Mouse (Mus musculus) E14TG2a.4 (cell line): ENCODE measurements at regions not wholly inside any gene's neighbourhood (a gene's known extent, or its start where the extent isn't known, plus 50 kb on each side); places are given as distances from the start of the nearest gene placed in this dataset.

ENCODE experiments used
- CTCF ChIP-seq: conservative IDR thresholded peaks from 2 replicates; pipeline ENCODE4 v1.5.1; 2014; ENCODE audit warnings: low read length
- NANOG ChIP-seq: IDR thresholded peaks from 2 replicates; pipeline ENCODE4 v1.6.1; 2014; ENCODE audit warnings: borderline replicate concordance, low read length, mixed read lengths
- POU5F1 ChIP-seq: IDR thresholded peaks from 2 replicates; pipeline ENCODE4 v1.6.1; 2014; ENCODE audit warnings: low read length, borderline replicate concordance

- TF ChIP-seq CTCF = no peak
- TF ChIP-seq NANOG = no peak
- no peak for TF ChIP-seq POU5F1
Observed at GRCm38 (mm10) chr16:26163401-26163800, 57.8 kb upstream of the P3h2 start.
